Mouse (Mus musculus): Measurements from ENCODE around the gene Cant1. TPM values are rescaled to one million over a fixed set of nuclear protein-coding genes. Genes with fewer than 3 reads are reported as not detected.
"Not testable (repeated sequence)": the region's sequence is repeated elsewhere in the genome, so short reads cannot be mapped to it uniquely, and the experiment has no call there.

The Cant1 gene
- polyA plus RNA-seq, 1 experiment, result 121 TPM

DNA sequence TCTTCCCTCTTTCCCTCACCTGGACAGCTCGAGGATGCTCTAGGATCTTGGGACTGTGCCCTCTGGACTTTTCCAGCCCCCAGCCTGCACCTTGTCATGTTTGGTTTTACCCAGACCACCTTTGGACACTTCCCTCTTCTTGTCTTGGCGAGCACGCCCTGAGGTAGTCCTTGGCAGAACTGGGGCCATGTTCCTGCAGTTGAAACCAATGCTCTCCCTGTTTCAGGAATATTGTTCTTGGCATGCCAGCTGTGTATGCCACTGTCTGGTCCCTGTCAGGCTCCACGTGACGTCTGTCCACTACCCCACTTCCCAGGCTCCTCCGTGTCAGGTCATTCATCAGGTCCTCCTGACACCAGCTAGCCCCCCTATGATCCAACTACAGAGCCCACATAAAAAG, 40.2 kb downstream of the Cant1 start:
- WGBS, result 93% methylated on average over 6 of the region's 6 CpGs
- no peak for DNase-seq (ENCODE audit: low read depth, low spot score)

DNA sequence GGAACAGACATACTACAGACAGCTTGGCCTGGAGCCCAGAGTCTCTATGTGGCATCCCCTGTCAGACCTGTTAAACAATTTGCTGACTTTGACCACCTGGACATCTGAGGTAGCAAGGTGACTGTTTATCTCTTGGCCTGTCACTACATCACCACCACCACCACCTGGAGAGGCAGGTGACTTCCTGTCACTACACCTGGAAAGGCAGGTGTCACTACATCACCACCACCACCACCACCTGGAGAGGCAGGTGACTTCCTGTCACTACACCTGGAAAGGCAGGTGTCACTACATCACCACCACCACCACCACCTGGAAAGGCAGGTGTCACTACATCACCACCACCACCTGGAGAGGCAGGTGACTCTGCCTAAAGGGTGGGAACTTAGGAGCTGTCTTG, 42.6 kb downstream of the Cant1 start:
- DNase-seq (ENCODE audit: low read depth, low spot score), result not testable (repeated sequence)

DNA sequence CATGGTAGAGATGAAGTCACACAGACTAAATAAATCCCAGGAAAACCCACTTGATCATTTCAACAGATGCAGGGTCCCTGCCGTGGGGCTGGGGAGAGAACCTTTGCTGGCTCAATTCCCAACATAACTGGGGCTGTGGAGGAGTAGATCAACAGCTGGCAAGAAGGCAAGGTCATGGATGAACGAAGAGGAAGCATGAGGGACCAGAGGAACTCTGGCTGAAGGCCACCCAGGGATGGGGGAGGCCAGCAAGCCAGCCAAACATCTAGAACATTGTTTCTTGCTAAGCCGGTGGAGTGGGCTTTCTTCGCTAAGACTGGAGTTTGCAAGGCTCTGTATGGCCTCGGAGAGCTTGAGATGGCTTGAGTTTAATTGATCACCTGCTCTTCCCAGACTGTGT, 43.0 kb downstream of the Cant1 start:
- WGBS, result 67% methylated on average over 5 of the region's 5 CpGs
- no peak for DNase-seq (ENCODE audit: low read depth, low spot score)

DNA sequence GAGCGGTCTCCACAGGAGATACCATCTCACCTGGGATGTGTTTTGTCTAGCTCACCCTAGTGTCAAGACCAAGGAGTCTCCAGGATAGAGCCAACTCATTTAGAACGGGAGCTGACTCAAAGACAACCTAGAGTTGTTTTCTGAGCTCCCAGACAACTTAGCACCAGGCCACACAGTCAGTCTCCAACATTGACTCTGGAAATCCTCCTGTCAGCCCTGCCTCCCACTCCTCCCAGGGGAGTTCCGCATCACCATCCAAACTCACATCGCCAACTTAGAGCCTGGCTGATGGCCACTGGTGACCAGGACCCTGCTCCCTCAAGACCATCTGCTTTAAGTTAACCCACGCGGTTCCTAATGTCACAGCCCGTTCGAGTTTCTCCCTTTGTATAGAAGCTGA, 43.4 kb downstream of the Cant1 start:
- WGBS, result 88% methylated on average over 8 of the region's 8 CpGs
- no peak for DNase-seq (ENCODE audit: low read depth, low spot score)

DNA sequence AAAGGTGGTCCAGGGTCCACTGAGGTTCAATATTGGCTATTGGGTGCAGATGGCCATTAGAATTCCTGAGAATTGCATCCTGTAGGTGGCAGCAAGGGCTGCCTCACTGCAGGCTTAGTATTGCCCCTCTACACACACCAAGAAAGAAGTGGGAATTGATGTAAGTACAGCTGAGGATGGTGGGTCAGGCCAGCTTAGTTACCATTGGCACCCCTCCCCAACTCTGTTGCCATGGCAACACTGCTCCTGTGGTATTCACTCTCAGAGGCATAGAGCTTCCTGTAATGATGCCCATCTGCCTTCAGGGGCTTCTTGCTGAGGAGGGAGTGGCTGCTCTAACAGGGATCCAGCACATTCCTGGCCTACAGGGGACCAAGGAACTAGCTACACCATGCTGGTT, 43.9 kb downstream of the Cant1 start:
- no peak for DNase-seq (ENCODE audit: low read depth, low spot score)

DNA sequence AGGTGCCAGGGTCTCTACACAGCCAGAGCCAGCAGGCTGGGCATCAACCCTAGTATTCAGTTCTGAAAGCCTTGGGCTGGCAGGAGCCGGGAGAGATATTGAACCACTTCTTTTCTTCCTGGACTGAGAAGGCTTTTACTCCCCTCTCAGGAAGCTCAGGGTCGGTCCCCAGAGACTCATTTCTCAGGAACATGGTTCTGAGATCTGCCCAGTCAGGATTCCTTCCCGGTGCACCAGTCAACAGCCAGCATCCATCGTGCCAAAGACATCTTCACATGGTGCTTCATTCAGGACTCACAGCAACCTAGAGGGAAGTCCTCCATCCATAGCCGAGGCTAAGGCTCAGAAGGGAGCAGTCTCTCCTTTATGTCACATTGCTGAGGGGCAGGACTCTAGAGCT, 44.4 kb downstream of the Cant1 start:
- 76% methylated on average over 5 of the region's 5 CpGs for WGBS
- DNase-seq (ENCODE audit: low read depth, low spot score), result no peak

DNA sequence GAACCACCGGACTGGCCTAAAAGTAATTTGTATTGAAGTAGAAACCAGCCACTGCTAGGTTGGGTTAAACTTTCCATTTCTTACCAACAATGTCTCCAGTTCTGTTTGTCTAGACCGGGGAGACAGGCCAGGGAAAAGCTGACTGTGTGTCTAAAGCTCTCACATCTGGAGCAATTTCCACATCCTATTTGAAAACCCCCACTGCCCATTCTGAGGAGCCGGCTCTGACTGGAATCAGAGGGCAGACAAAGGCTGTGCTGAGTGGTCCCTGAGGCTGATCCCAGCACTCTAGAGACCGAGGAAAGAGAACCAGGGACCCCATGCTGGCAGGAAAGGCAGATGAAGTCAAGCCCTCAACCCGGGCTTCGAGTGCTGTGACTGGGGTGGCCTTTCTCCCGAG, 46.2 kb downstream of the Cant1 start:
- DNase-seq (ENCODE audit: low read depth, low spot score), result no peak
- WGBS, result 62% methylated on average over 7 of the region's 7 CpGs

DNA sequence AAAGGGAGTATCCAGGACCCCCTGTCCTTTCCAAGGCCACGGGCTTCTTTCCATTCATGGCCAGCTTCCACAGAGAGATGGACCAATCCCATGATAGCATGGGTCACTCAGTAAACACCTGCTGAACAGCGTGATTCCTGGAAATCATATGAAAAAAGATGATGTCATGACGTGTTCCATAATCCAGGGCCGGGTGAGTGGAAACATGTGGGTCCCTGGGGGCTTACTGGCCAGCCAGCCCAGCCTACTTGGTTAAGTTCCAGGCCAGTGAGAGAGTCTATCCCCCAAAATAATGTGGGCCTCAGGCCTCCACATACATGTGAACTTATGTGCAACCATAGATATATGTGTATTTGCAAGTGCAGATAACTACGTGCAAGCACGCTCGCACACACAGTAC, 47.0 kb downstream of the Cant1 start:
- DNase-seq (ENCODE audit: low read depth, low spot score), result no peak
- WGBS, result 72% methylated on average over 7 of the region's 7 CpGs

DNA sequence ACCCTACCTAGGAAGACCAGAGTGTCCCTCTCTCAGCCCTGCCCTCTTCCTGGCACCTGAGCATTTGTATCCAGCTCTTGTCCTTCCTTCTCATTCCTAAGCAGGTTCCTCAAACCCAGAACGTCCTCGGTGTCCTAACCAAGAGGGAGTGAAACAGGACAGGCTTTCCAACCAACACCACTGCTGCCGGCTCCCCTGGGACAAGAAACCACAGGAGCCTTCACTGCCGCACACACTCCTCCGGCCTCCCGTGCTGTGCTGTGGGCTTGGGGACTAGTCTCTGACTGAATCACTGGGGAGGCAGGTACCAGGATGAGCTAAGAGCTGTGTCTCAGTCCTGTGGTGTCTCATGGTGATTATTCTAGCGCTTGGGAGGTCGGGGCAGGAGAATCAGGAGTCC, 49.2 kb downstream of the Cant1 start:
- 78% methylated on average over 8 of the region's 8 CpGs for WGBS
- no peak for DNase-seq (ENCODE audit: low read depth, low spot score)

DNA sequence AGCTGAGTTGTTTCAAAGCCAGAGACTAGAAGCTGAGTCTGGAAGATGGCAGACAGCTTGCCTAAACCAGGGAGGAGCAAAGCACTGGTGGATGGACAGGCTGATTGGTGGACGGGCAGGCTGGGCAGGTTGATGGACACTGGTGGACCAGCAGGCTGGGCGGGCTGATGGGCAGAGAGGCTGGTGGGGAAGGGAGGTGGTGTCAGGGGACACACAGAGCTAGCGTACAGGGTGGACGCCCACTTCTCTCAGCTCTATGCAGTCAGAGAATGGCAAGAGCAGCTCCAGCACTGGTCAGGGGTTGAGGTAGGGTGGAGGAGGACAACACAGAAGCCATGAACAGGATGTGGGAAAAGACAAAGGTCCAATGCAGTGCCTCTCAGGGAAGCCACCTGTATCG, 49.6 kb downstream of the Cant1 start:
- WGBS, result 78% methylated on average over 5 of the region's 5 CpGs
- no peak for DNase-seq (ENCODE audit: low read depth, low spot score)

DNA sequence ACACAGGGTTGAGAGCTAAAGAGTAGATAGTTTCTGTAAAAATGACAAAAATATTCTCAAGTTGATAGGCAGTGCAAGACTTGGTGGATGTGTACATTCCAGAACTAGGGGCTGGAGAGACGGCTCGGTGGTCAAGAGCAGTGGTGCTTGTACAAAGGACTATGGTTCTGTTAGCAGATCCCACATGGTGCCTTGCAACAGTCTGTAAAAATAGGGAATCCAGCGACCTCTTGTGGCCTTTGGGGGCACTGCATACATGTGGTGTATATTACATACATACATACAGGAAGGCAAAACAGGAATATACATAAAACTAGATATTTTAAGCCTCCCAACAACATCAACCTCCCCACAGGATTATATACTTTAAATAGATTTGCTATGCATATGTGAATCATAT, 50.6 kb downstream of the Cant1 start:
- whole genome bisulfite sequencing, result 65% methylated on average over 3 of the region's 3 CpGs
- DNase-seq (ENCODE audit: low read depth, low spot score), result no peak

DNA sequence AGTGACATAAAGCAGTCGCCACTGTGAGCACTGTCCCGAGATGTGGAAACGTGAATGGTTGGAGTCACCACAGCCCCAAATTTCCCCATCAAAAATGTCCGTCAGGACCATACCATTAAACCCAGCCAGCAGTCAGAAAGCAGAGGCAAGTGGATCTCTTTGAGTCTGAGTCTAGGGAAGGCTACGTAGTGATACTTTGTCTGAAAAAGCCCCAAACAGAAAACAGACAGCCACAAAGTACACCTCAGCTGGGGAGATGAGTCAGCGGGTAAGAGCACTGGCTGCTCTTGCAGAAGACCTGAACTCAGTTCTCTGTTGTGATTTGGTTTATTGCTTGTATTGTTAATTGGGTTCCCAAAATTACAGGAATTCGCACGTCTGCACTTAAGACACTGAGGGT, 52.3 kb downstream of the Cant1 start:
- WGBS, result 67% methylated on average over 8 of the region's 8 CpGs
- no peak for DNase-seq (ENCODE audit: low read depth, low spot score)

DNA sequence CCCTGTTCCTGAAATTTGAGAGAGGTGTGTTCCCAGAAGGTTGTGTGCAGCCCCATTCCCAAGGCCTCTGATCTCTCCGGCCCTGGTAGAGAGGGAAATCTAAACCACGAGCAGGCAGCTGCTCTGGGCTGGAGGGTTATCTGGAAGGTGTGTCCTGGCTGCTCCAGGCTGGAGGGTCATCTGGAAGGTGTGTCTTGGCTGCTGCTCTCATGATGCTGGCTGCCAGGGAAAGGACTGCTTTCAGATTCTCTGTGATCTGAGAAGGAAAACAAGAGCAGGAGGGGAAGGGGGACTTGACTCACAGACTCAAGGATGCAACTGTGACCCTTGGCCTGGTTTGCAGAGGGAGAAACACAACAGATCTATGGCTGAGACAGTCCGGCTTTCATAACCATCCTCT, 52.8 kb downstream of the Cant1 start:
- WGBS, result 36% methylated on average over 3 of the region's 3 CpGs
- no peak for DNase-seq (ENCODE audit: low read depth, low spot score)

DNA sequence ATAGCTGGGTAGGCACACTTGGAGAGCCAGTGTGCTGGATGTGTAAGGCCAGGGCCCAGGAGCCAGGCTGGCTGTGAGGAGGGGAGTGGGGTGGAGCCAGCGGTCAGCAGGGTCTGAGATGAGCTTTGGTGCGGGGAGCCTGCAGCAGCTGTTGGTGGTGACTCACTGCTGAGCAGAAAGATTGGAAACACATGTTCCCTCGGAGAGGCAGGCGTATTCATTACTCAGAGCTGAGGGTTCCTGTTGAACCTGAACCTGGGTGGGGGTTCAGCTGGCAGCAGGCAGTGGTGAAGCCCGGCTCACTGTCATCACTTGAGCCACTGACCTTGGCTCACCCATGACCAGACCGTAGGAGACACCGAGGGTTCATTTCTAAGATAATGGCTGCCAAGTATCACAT, 53.7 kb downstream of the Cant1 start:
- DNase-seq (ENCODE audit: low read depth, low spot score), result no peak
- 64% methylated on average over 7 of the region's 7 CpGs for WGBS

DNA sequence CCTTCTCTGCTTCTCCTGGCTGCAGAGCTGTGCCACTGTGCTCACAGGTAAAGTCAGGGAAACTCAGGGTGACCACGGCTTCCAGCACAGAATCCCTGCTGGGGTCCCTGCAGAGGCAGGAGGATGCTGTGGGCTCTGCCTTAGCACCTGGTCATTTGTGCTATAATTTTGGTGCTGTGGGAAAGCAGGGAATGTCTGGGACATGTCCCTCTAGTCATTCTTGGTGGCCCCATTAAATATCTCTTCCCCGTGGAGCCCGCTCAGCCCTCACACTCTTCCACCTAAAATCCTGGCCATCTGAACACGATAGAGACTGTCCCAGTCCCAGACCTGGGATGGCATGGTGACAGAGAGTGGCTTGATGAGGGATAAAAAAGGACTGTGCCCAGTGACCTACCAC, 54.9 kb downstream of the Cant1 start:
- DNase-seq (ENCODE audit: low read depth, low spot score), result no peak
- 91% methylated on average over 4 of the region's 4 CpGs for WGBS

DNA sequence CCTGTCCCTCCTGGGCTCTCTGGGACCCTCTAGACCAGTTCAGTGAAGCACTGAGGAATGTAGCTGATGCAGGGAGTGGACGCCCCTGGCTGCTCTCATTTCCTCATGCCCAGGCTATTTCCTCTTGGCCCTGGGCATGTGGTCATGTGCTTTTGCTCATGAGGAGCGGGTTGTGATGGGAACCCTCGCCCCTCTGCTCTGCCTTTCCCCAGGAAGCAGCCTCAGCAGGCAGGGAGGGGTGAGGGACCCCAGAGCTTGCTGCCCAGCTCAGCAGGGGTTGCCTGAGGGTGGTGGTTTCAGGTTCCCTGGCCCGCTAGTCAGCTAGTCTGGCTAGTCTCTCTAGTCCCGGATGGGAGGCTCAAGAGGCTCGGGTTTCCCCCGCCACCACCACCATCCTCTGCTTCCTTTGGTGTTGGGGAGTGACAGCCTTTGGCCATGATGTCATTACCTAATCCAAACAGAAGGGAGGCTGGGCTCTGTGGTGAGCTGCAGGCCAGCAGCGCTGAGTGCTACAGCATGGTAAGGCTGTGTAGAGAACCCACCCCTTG, 55.8 kb downstream of the Cant1 start:
- WGBS, result 6% methylated on average over 8 of the region's 8 CpGs
- DNase-seq (ENCODE audit: low read depth, low spot score), result no peak

DNA sequence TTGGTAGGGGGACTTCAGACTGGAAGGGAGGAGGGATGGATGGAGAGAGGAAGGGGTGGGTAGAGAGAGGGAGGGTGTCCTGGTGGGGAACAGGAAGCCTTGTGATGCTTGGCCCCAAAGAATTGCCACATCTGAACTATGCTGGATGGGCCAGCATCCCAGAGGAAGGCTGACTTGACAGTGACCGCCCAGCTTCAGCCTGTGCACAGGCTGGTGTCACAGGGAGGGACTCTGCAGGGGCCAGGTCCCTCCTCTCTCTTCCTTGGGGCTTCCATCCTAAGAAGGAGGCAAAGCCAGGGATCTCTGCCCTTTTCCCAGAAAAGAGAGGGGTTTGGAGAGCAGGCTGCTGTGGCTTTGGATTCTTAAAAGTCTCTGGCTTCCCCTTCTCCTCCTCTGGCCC, 56.4 kb downstream of the Cant1 start:
- no peak for DNase-seq (ENCODE audit: low read depth, low spot score)
- WGBS, result 70% methylated on average over 1 of the region's 1 CpGs

DNA sequence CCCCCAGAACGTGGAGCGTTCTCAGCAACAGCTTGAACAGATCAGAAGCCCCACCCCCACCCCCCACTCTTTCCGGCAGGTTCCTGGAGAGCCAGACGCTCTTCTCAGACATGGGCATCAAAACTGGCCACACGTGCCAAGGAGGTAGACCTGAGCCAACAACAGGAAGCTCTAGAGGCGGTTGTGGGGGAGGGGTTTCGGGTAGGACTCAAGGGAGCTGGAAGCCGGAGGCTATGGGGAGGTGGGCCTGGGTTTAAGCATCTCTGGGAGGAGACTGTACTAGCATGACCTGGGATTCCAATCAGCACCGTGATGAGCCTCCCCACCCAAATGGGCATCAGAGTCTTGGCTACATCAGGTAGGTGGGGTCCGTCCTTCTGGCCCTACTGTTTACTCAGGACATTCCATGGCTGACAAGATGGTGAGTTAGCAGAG, 58.0 kb downstream of the Cant1 start:
- 32% methylated on average over 10 of the region's 10 CpGs for WGBS
- DNase-seq (ENCODE audit: low read depth, low spot score), result no peak

DNA sequence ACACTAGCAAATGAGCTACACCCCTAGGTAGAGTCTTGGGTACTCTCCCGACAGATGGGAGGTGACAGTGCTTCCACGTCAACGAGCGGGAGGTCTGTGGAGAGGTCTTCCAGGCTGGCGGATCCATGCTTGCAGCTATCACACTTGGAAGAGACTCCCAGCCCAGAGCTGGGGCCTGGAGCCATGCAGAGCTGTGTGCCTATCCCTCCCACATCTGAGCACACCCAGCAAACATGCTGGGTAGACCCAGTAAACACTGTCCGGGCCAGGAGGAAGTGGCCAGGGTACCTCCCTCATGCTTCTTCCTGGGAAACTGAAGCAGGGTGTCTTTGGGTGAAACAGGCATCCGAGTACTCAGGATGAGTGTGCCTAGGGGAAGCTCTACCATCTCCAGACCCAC, 58.4 kb downstream of the Cant1 start:
- no peak for DNase-seq (ENCODE audit: low read depth, low spot score)
- WGBS, result 22% methylated on average over 7 of the region's 7 CpGs
